In genomic region chr16:92286609-92287008, GRCm38 (mm10) we compare ENCODE assay signal across 9 mouse cellular contexts. TPM values are rescaled to one million over a fixed set of nuclear protein-coding genes. Genes with fewer than 3 reads are reported as not detected.
A peak's percentile ranks its signal among the peaks of the same experiment; 100 is the strongest.
DNase-seq lines count a peak whose midpoint lies in the region; ATAC-seq and TF ChIP-seq lines count a peak whose summit lies in the region.
"Had no signal": no experiment of that assay in that cellular context is flagged by ENCODE, and none has a peak within 500 bp of the region (broad histone marks: within the 10 kb centered on the region; RNA-seq: fewer than 3 reads in every experiment).

No protein-coding gene starts in this region.

- TF ChIP-seq POLR2A in bone marrow, adult 2 months (IDR thresholded peaks at IDR 0.05; ENCODE audit: borderline replicate concordance, control insufficient read depth, low read depth, low read length): no peak
- TF ChIP-seq POLR2A in small intestine, adult 2 months (IDR thresholded peaks at IDR 0.05; ENCODE audit: low read depth, low read length): no peak

- H3K36me3 ChIP-seq in embryonic facial prominence, embryonic 14.5 days (ENCODE audit: control insufficient read depth, insufficient read depth, low read length): no peaks in the 10 kb centered on the region
- no peaks in the 10 kb centered on the region for H3K36me3 ChIP-seq in small intestine, adult 2 months (ENCODE audit: control insufficient read depth, insufficient read depth, low read length)
- H3K36me3 ChIP-seq: midbrain, embryonic 12.5 days had no signal

- no peaks in the 10 kb centered on the region for H3K4me1 ChIP-seq in bone marrow, adult 2 months (ENCODE audit: control insufficient read depth, insufficient read depth, low read length)
- H3K4me1 ChIP-seq in embryonic facial prominence, embryonic 14.5 days (ENCODE audit: control insufficient read depth, insufficient read depth, low read length): no peaks in the 10 kb centered on the region
- no peaks in the 10 kb centered on the region for H3K4me1 ChIP-seq in small intestine, adult 2 months (ENCODE audit: control insufficient read depth, insufficient read depth, insufficient read length, low read length)
- H3K4me1 ChIP-seq: midbrain, embryonic 12.5 days had no signal

- H3K4me2 ChIP-seq in embryonic facial prominence, embryonic 14.5 days (ENCODE audit: low read depth, low read length): no peak overlapping the region
- H3K4me2 ChIP-seq: midbrain, embryonic 12.5 days had no signal

- H3K27ac ChIP-seq in bone marrow, adult 2 months (ENCODE audit: control insufficient read depth, insufficient read depth, low read depth, low read length, poor library complexity): no peak overlapping the region
- no peak overlapping the region for H3K27ac ChIP-seq in embryonic facial prominence, embryonic 14.5 days (replicated peaks; ENCODE audit: low read depth, low read length)
- no peak overlapping the region for H3K27ac ChIP-seq in small intestine, adult 2 months (ENCODE audit: insufficient read depth, low read depth, low read length)
- H3K27ac ChIP-seq: midbrain, embryonic 12.5 days had no signal

- 11% methylated on average over 7 of the region's 7 CpGs for WGBS in bone marrow, adult 2 months
- 11% methylated on average over 7 of the region's 7 CpGs for WGBS in embryonic facial prominence, embryonic 14.5 days
- 7% methylated on average over 7 of the region's 7 CpGs for WGBS in small intestine, adult 2 months

- intact Hi-C loops in heart, postnatal 10 days (cut with DNase I): loop anchor here (1.0 to 10.0 kb wide), 3 partner anchors 229 to 562 kb away; partner anchors contain the start of genes Cryzl1, Gm49711, Itsn1 and Mrps6

- peak; percentile 33 for DNase-seq in MEL-GATA-1-ER (ENCODE audit: extremely low read depth, low read depth)
- DNase-seq in embryonic facial prominence, embryonic 14.5 days (ENCODE audit: low spot score): peak; percentile 88
- peak; percentile 88 to 94 for DNase-seq in heart, postnatal 10 days
- DNase-seq in layer of hippocampus, postnatal 10 days (ENCODE audit: low spot score in 2 of 2): peak; percentile 93 to 95

- ATAC-seq in embryonic facial prominence, embryonic 14.5 days (ENCODE audit: low read depth): peak; percentile 50; the same call in 1 of the 2 replicates
- ATAC-seq in megakaryocyte, adult 5-6 weeks (ENCODE audit: poor library complexity, severe bottlenecking): peak; percentile 78
- no peak for ATAC-seq in activated CD4-positive, CD25-positive, alpha-beta regulatory T cell, adult 4 months

- H3K9me3 ChIP-seq in embryonic facial prominence, embryonic 14.5 days (ENCODE audit: control insufficient read depth, low read length): no peaks in the 10 kb centered on the region
- H3K9me3 ChIP-seq: midbrain, embryonic 12.5 days had no signal

- no peak overlapping the region for H3K4me3 ChIP-seq in bone marrow, adult 2 months (replicated peaks; ENCODE audit: control insufficient read depth, low read depth, low read length)
- H3K4me3 ChIP-seq in embryonic facial prominence, embryonic 14.5 days (ENCODE audit: low read depth, low read length): no peak overlapping the region
- no peak overlapping the region for H3K4me3 ChIP-seq in small intestine, adult 2 months (ENCODE audit: low read depth, low read length)
- H3K4me3 ChIP-seq: midbrain, embryonic 12.5 days had no signal

- no peaks in the 10 kb centered on the region for H3K27me3 ChIP-seq in embryonic facial prominence, embryonic 14.5 days (replicated peaks; ENCODE audit: control insufficient read depth, insufficient read depth, low read length)
- H3K27me3 ChIP-seq in small intestine, adult 2 months (ENCODE audit: control insufficient read depth, insufficient read depth, low read length): no peaks in the 10 kb centered on the region

- TF ChIP-seq CTCF in bone marrow, adult 2 months (IDR thresholded peaks at IDR 0.05; ENCODE audit: control insufficient read depth, insufficient read depth, low read length): peak; percentile 74
- peak; percentile 74; the same call in 1 of the 2 replicates for TF ChIP-seq CTCF in small intestine, adult 2 months (IDR thresholded peaks at IDR 0.05; ENCODE audit: extremely low read depth, insufficient read length, insufficient replicate concordance, low read depth, low read length)

- H3K9ac ChIP-seq in embryonic facial prominence, embryonic 14.5 days (ENCODE audit: low read depth, low read length): no peak overlapping the region
- H3K9ac ChIP-seq: midbrain, embryonic 12.5 days had no signal

RNA-seq across cellular contexts. Expression of gene Kcne2, which starts 5.6 kb away (rescaled TPM):
- 0.59 TPM in 1 of 2 replicates, not detected in the other for polyA plus RNA-seq in bone marrow, adult 2 months (2011; ENCODE audit: insufficient read depth, insufficient read length, low replicate concordance, missing spikeins)
- 0.12 and 2.3 TPM in 2 replicates for polyA plus RNA-seq in embryonic facial prominence, embryonic 14.5 days (2014; fragmentation: Nextera tagmentation; extraction: Ambion mirVana)
- not detected for total RNA-seq in heart, postnatal 10 days (2021)
- 1 to 10 TPM in 1 of 2 experiments, not detected in 1; 2.7 TPM for total RNA-seq in layer of hippocampus, postnatal 10 days (2021)
- not detected in 2 replicates for total RNA-seq in megakaryocyte, adult 5-6 weeks (2015)
- not detected in 2 replicates for total RNA-seq in megakaryocyte, adult 5-6 weeks (2017)
- polyA plus RNA-seq in small intestine, adult 2 months (2012; rRNA removed): not detected in 2 replicates
- not detected for polyA plus RNA-seq in activated CD4-positive, CD25-positive, alpha-beta regulatory T cell, adult 4 months (2017; shearing (Covaris generic))

RNA-seq across cellular contexts. Expression of gene Smim11, which starts 14.5 kb away (rescaled TPM):
- 42.2 and 64.0 TPM in 2 replicates for polyA plus RNA-seq in bone marrow, adult 2 months (2011; ENCODE audit: insufficient read depth, insufficient read length, low replicate concordance, missing spikeins)
- 131 and 155 TPM in 2 replicates for polyA plus RNA-seq in embryonic facial prominence, embryonic 14.5 days (2014; fragmentation: Nextera tagmentation; extraction: Ambion mirVana)
- total RNA-seq in heart, postnatal 10 days (2021): 10 to 100 TPM; 48.9 to 54.0 TPM
- 10 to 100 TPM; 20.4 to 22.9 TPM for total RNA-seq in layer of hippocampus, postnatal 10 days (2021)
- 68.8 and 83.8 TPM in 2 replicates for total RNA-seq in megakaryocyte, adult 5-6 weeks (2015)
- total RNA-seq in megakaryocyte, adult 5-6 weeks (2017): 122 and 134 TPM in 2 replicates
- 14.6 and 18.2 TPM in 2 replicates for polyA plus RNA-seq in small intestine, adult 2 months (2012; rRNA removed)
- 100 to 1,000 TPM; 121 to 124 TPM for polyA plus RNA-seq in activated CD4-positive, CD25-positive, alpha-beta regulatory T cell, adult 4 months (2017; shearing (Covaris generic))

RNA-seq across cellular contexts. Expression of gene Fam243, which starts 34.6 kb away (rescaled TPM):
- not detected in 2 replicates for polyA plus RNA-seq in bone marrow, adult 2 months (2011; ENCODE audit: insufficient read depth, insufficient read length, low replicate concordance, missing spikeins)
- polyA plus RNA-seq in embryonic facial prominence, embryonic 14.5 days (2014; fragmentation: Nextera tagmentation; extraction: Ambion mirVana): not detected in 2 replicates
- total RNA-seq in heart, postnatal 10 days (2021): 1 to 10 TPM in 1 of 2 experiments, under 1 TPM in 1; 0.62 to 1.2 TPM
- not detected for total RNA-seq in layer of hippocampus, postnatal 10 days (2021)
- total RNA-seq in megakaryocyte, adult 5-6 weeks (2015): not detected in 2 replicates
- total RNA-seq in megakaryocyte, adult 5-6 weeks (2017): not detected in 2 replicates
- not detected in 2 replicates for polyA plus RNA-seq in small intestine, adult 2 months (2012; rRNA removed)
- not detected for polyA plus RNA-seq in activated CD4-positive, CD25-positive, alpha-beta regulatory T cell, adult 4 months (2017; shearing (Covaris generic))
- polyA plus RNA-seq: midbrain, embryonic 12.5 days had no signal

Comparison
In these comparisons a context has a peak if more than half of its experiments do, and no peak if none do; other contexts are left out.
1. DNase-seq: peak in every context shown above with its lines; median percentile 94 in layer of hippocampus, postnatal 10 days; 91 in heart, postnatal 10 days; 88 in embryonic facial prominence, embryonic 14.5 days; 33 in MEL-GATA-1-ER.